Mouse (Mus musculus) cerebellum, adult 2 months (tissue): Measurements from ENCODE around the gene Atxn2. TPM values are rescaled to one million over a fixed set of nuclear protein-coding genes. Genes with fewer than 3 reads are reported as not detected.
A peak's percentile ranks its signal among the peaks of the same experiment; 100 is the strongest.

ENCODE experiments used
- DNase-seq, 2 experiments: peaks; one replicate each; pipeline ENCODE4 v3.0.0; 2021
- H3K27ac ChIP-seq: fragments of 200-500 bp; 2 replicates; pipeline ENCODE4 v1.5.1; 2012; ENCODE audit warnings: low read length, control low read depth, inconsistent platforms; ENCODE audit not compliant: insufficient read depth
- H3K27me3 ChIP-seq: fragments of 200-500 bp; 2 replicates; pipeline ENCODE4 v1.6.1; 2012; ENCODE audit warnings: inconsistent platforms, mild to moderate bottlenecking, low read length, moderate library complexity; ENCODE audit not compliant: control insufficient read depth, insufficient read depth
- H3K4me1 ChIP-seq: fragments of 200-500 bp; 2 replicates; pipeline ENCODE4 v1.6.1; 2011; ENCODE audit warnings: low read length; ENCODE audit not compliant: control insufficient read depth, insufficient read depth
- H3K4me3 ChIP-seq: fragments of 200-500 bp; replicated peaks from 2 replicates; pipeline ENCODE3; 2011; ENCODE audit warnings: mild to moderate bottlenecking, low read depth, low read length, control low read depth; ENCODE audit not compliant: insufficient read depth
- CTCF ChIP-seq: fragments of 200-500 bp; IDR thresholded peaks from 2 replicates; pipeline ENCODE4 v1.5.1; 2011; ENCODE audit warnings: low read depth, mild to moderate bottlenecking, control low read depth, low read length, moderate library complexity, borderline replicate concordance; ENCODE audit not compliant: insufficient read depth
- POLR2A ChIP-seq: fragments of 200-500 bp; IDR thresholded peaks from 2 replicates; pipeline ENCODE4 v1.6.1; 2011; ENCODE audit warnings: low read length, control low read depth, borderline replicate concordance; ENCODE audit not compliant: insufficient read depth
- WGBS: fragments of 180-500 bp; shearing (Covaris S2); methylation state at CpG from one replicate; pipeline ENCODE4 v1.1.7; 2018; 5-methylcytosine and 5-hydroxymethylcytosine counted together
- polyA plus RNA-seq: library from polyadenylated mRNA; depleted of rRNA; stranded (reverse); fragments of >200 nt; gene quantifications from 2 replicates; pipeline ENCODE4 v1.2.3, GENCODE M21; 2012

Gene Atxn2
- polyA plus RNA-seq, 1 experiment, result 149 TPM

DNA sequence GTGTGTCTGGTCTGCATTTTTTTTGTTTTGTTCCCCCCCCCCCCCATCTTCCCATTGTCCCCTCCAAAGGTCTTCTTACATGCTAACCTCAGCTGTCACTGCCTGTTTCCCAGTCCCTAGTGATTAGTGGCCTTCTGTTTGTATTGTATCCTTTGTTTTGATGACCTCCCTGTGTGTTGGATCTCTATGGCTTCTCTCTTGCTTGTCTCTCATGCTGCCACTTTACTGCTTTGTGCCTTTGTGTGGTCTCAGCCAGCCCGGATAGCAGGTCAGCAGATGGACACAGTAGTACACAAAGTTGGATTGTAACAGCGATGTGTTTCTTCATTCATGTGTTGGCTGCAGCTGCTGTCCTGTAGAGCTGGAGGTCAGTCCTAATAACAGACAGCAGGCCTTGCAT, 46.8 kb downstream of the Atxn2 start:
- DNase-seq, result no peak
- 4% methylated on average over 2 of the region's 2 CpGs for WGBS
- peak overlapping the region; percentile 15; the same call in 1 of the 2 replicates for H3K27ac ChIP-seq
- no peaks in the 10 kb centered on the region for H3K27me3 ChIP-seq
- H3K4me1 ChIP-seq, result peaks cover 18% of the 10 kb centered on the region
- no peak overlapping the region for H3K4me3 ChIP-seq
- TF ChIP-seq POLR2A, result no peak
- TF ChIP-seq CTCF, result no peak

DNA sequence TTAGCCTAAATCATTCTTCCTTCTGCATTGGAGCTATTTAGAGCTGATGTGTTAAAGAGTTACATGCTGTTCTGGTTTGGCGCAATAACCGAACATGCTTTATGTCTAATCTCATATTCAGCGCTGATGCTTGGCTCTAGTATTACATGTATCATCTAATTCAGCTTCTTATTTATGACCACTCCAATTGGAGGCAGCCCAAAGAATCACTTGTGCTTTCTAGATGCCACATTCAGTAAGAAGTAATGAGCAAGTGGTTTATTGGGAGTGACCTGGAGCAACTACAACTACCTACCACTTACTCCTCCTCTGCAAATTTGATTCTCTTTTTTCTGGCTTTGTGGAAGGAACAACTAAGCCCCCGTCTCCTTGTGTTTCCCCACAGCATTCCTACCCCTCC, 47.2 kb downstream of the Atxn2 start:
- 80% methylated on average over 4 of the region's 4 CpGs for WGBS

DNA sequence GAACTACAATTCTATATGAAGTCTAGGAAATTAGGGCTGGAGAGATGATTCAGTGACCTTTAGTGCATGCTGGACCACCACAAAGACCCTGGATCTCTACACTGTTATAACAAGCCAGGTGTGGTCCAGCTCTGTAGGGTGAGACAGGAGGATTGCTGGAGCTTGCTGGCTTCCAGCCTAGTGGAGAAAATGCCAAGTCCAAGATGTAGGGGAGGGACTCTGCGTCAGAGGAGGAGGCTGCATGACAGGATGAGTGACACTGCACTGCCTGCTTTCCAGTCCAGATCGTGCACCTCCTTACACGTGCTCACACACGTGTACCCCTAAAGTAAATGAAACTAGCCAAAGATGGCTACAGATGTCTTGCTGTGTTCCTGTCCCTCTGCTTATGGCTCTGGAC, 48.8 kb downstream of the Atxn2 start:
- WGBS, result 35% methylated on average over 4 of the region's 4 CpGs
- no peak overlapping the region for H3K27ac ChIP-seq
- no peak overlapping the region for H3K4me3 ChIP-seq
- peak in 1 of 2 experiments; percentile 30 for DNase-seq
- no peaks in the 10 kb centered on the region for H3K27me3 ChIP-seq
- peaks cover 18% of the 10 kb centered on the region for H3K4me1 ChIP-seq
- TF ChIP-seq POLR2A (no peak), CTCF (no peak)

More for the DNA sequence above, 47.2 kb downstream of the Atxn2 start:
- no peak for DNase-seq
- TF ChIP-seq POLR2A (no peak), CTCF (no peak)
- peak overlapping the region; percentile 15; the same call in 1 of the 2 replicates for H3K27ac ChIP-seq
- H3K27me3 ChIP-seq, result no peaks in the 10 kb centered on the region
- no peak overlapping the region for H3K4me3 ChIP-seq
- peaks cover 18% of the 10 kb centered on the region for H3K4me1 ChIP-seq

DNA sequence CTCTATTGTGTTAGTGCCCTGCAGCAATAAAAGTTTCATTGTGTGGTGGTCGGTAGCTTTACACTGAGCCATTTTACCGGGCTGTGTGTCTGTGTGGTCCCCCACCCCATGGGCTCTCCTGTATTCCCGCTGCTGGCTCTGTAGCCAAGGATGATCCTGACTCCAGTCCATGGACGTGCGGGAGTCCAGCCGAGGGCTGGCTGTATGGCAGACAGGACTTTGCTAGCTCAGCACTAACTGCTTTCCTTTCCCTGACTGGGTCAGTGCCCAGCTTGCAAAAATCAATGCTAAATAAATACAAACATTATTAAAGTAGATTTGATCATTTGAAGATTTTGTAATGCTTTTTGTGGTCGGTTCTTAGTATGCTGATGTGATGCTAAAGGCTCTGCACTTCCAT, 50.3 kb downstream of the Atxn2 start:
- 28% methylated on average over 7 of the region's 7 CpGs for WGBS

DNA sequence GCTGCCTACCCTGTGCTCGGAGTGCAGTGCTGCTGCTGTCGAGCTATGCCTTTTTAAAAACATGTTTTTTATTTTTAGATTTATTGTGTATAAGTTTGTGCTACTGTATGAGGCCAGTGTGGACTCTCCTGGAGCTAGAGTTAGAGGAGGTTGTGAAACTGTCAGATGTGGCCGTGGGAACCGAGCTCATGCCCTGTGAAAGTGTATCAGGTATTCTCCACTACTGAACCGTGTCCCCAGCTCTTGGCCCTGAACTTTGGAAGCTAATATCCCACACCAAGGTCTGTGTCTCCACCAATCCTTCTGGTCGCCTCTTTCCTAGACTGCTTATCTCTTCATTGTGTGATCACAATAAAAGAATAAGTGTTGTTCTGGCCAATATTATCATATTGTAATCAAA, 51.8 kb downstream of the Atxn2 start:
- 90% methylated on average over 6 of the region's 6 CpGs for WGBS
- Histone ChIP-seq H3K27me3 (no peaks in the 10 kb centered on the region), H3K4me1 (peaks cover 12% of the 10 kb centered on the region), H3K4me3 (no peak overlapping the region), H3K27ac (no peak overlapping the region)
- TF ChIP-seq CTCF, result no peak
- TF ChIP-seq POLR2A, result no peak
- no peak for DNase-seq

More for the DNA sequence above, 50.3 kb downstream of the Atxn2 start:
- peak in 1 of 2 experiments; percentile 33 for DNase-seq
- no peak overlapping the region for H3K4me3 ChIP-seq
- TF ChIP-seq CTCF (no peak), POLR2A (no peak)
- H3K4me1 ChIP-seq, result peaks cover 14% of the 10 kb centered on the region
- no peaks in the 10 kb centered on the region for H3K27me3 ChIP-seq
- H3K27ac ChIP-seq, result no peak overlapping the region

GRCm38 (mm10) chr5:121765020-121765419, 53.9 kb downstream of the Atxn2 start:
- WGBS, result 44% methylated on average over 2 of the region's 2 CpGs
- no peaks in the 10 kb centered on the region for H3K27me3 ChIP-seq
- H3K4me1 ChIP-seq, result peaks cover 10% of the 10 kb centered on the region

GRCm38 (mm10) chr5:121766038-121766773, 55.1 kb downstream of the Atxn2 start:
- DNase-seq, result no peak
- peaks cover 7% of the 10 kb centered on the region for H3K4me1 ChIP-seq
- H3K27me3 ChIP-seq, result no peaks in the 10 kb centered on the region
- no peak overlapping the region for H3K27ac ChIP-seq
- no peak overlapping the region for H3K4me3 ChIP-seq
- 84% methylated on average over 4 of the region's 4 CpGs for WGBS
- TF ChIP-seq CTCF, result no peak
- TF ChIP-seq POLR2A, result no peak

More at GRCm38 (mm10) chr5:121765020-121765419, 53.9 kb downstream of the Atxn2 start:
- H3K27ac ChIP-seq, result no peak overlapping the region
- DNase-seq, result no peak
- no peak overlapping the region for H3K4me3 ChIP-seq
- TF ChIP-seq POLR2A (no peak), CTCF (no peak)

DNA sequence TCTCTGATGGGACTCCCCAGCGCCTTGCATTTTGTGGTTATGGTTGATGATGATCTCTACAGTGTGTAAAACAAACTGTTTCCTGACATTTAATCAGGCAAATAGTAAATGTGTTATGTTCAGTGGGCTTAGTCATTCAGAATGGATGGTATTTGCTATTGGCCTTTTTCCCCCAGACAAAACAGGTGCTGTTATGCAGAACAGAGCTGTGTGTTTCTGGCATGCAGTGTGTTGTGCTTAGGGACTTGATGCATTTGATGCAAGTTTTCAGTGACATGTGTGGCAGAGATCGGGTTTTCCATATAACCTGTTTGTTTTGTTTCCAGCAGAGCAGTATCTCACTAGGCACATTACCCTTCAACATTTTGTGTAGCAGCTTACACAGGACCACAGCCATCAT, 56.4 kb downstream of the Atxn2 start:
- no peak for DNase-seq

More for the DNA sequence above, 56.4 kb downstream of the Atxn2 start:
- H3K27ac ChIP-seq, result no peak overlapping the region
- no peaks in the 10 kb centered on the region; the same call in none of the 2 replicates for H3K4me1 ChIP-seq
- no peak overlapping the region for H3K4me3 ChIP-seq
- TF ChIP-seq POLR2A, result no peak
- no peak for TF ChIP-seq CTCF
- H3K27me3 ChIP-seq, result no peaks in the 10 kb centered on the region
- 76% methylated on average over 2 of the region's 2 CpGs for WGBS
